Mouse (Mus musculus): ENCODE results near the gene Rapgef1. TPM values are rescaled to one million over a fixed set of nuclear protein-coding genes. Genes with fewer than 3 reads are reported as not detected.

Rapgef1 gene
- polyA plus RNA-seq, 1 experiment from 2014 or later: 17.3 TPM

GRCm38 (mm10) chr2:29678524-29678923 is 59.0 kb downstream of the Rapgef1 start:
- Histone ChIP-seq H3K4me3 (ENCODE audit: low read depth, low read length) (no peak overlapping the region), H3K4me2 (ENCODE audit: low read length) (no peak overlapping the region), H3K9ac (ENCODE audit: low read length) (no peak overlapping the region), H3K9me3 (replicated peaks; ENCODE audit: control insufficient read depth, low read length) (no peaks in the 10 kb centered on the region), H3K4me1 (ENCODE audit: control insufficient read depth, insufficient read depth, low read length) (no peaks in the 10 kb centered on the region), H3K27me3 (replicated peaks; ENCODE audit: control insufficient read depth, insufficient read depth, low read length) (no peaks in the 10 kb centered on the region), H3K36me3 (ENCODE audit: control insufficient read depth, insufficient read depth, low read length) (peaks cover 7% of the 10 kb centered on the region; the same call in 1 of the 2 replicates), H3K27ac (ENCODE audit: low read depth, low read length) (no peak overlapping the region)
- no peak for DNase-seq (ENCODE audit: low spot score)
- no peak for ATAC-seq
- 84% methylated on average over 3 of the region's 3 CpGs for WGBS

GRCm38 (mm10) chr2:29679710-29680584 is 60.4 kb downstream of the Rapgef1 start:
- Histone ChIP-seq H3K4me1 (ENCODE audit: control insufficient read depth, insufficient read depth, low read length) (no peaks in the 10 kb centered on the region), H3K4me2 (ENCODE audit: low read length) (no peak overlapping the region), H3K9me3 (replicated peaks; ENCODE audit: control insufficient read depth, low read length) (no peaks in the 10 kb centered on the region), H3K36me3 (ENCODE audit: control insufficient read depth, insufficient read depth, low read length) (peaks cover 7% of the 10 kb centered on the region; the same call in 1 of the 2 replicates), H3K27ac (ENCODE audit: low read depth, low read length) (no peak overlapping the region), H3K27me3 (replicated peaks; ENCODE audit: control insufficient read depth, insufficient read depth, low read length) (no peaks in the 10 kb centered on the region), H3K9ac (ENCODE audit: low read length) (no peak overlapping the region), H3K4me3 (ENCODE audit: low read depth, low read length) (no peak overlapping the region)
- ATAC-seq (no peak), DNase-seq (ENCODE audit: low spot score) (no peak)
- WGBS: 90% methylated on average over 6 of the region's 6 CpGs

- H3K4me1 ChIP-seq (ENCODE audit: control insufficient read depth, insufficient read depth, low read length): no peaks in the 10 kb centered on the region
- no peak overlapping the region for H3K4me3 ChIP-seq (ENCODE audit: low read depth, low read length)
- DNase-seq (ENCODE audit: low spot score): no peak
- no peaks in the 10 kb centered on the region for H3K9me3 ChIP-seq (replicated peaks; ENCODE audit: control insufficient read depth, low read length)
- no peak overlapping the region for H3K4me2 ChIP-seq (ENCODE audit: low read length)
- 96% methylated on average over 7 of the region's 7 CpGs for whole genome bisulfite sequencing
- ATAC-seq: no peak
- H3K36me3 ChIP-seq (ENCODE audit: control insufficient read depth, insufficient read depth, low read length): peaks cover 21% of the 10 kb centered on the region
- H3K27ac ChIP-seq (ENCODE audit: low read depth, low read length): no peak overlapping the region
- H3K9ac ChIP-seq (ENCODE audit: low read length): no peak overlapping the region
- no peaks in the 10 kb centered on the region for H3K27me3 ChIP-seq (replicated peaks; ENCODE audit: control insufficient read depth, insufficient read depth, low read length)
Observed at GRCm38 (mm10) chr2:29683261-29683999, 63.9 kb downstream of the Rapgef1 start.

- no peak overlapping the region for H3K4me2 ChIP-seq (ENCODE audit: low read length)
- H3K4me1 ChIP-seq (ENCODE audit: control insufficient read depth, insufficient read depth, low read length): no peaks in the 10 kb centered on the region
- H3K9ac ChIP-seq (ENCODE audit: low read length): no peak overlapping the region
- H3K4me3 ChIP-seq (ENCODE audit: low read depth, low read length): no peak overlapping the region
- DNase-seq (ENCODE audit: low spot score): no peak
- no peaks in the 10 kb centered on the region for H3K9me3 ChIP-seq (replicated peaks; ENCODE audit: control insufficient read depth, low read length)
- no peak for ATAC-seq
- H3K36me3 ChIP-seq (ENCODE audit: control insufficient read depth, insufficient read depth, low read length): peaks cover 28% of the 10 kb centered on the region
- H3K27me3 ChIP-seq (replicated peaks; ENCODE audit: control insufficient read depth, insufficient read depth, low read length): no peaks in the 10 kb centered on the region
- 39% methylated on average over 2 of the region's 2 CpGs for WGBS
- no peak overlapping the region for H3K27ac ChIP-seq (ENCODE audit: low read depth, low read length)
Observed at GRCm38 (mm10) chr2:29684498-29684897, 65.0 kb downstream of the Rapgef1 start.

- Histone ChIP-seq H3K27me3 (replicated peaks; ENCODE audit: control insufficient read depth, insufficient read depth, low read length) (no peaks in the 10 kb centered on the region), H3K4me1 (ENCODE audit: control insufficient read depth, insufficient read depth, low read length) (no peaks in the 10 kb centered on the region), H3K9me3 (replicated peaks; ENCODE audit: control insufficient read depth, low read length) (no peaks in the 10 kb centered on the region), H3K27ac (ENCODE audit: low read depth, low read length) (no peak overlapping the region), H3K4me3 (ENCODE audit: low read depth, low read length) (no peak overlapping the region), H3K9ac (ENCODE audit: low read length) (no peak overlapping the region), H3K4me2 (ENCODE audit: low read length) (no peak overlapping the region), H3K36me3 (ENCODE audit: control insufficient read depth, insufficient read depth, low read length) (peaks cover 59% of the 10 kb centered on the region)
- 96% methylated on average over 7 of the region's 7 CpGs for WGBS
- DNase-seq (ENCODE audit: low spot score) (no peak), ATAC-seq (no peak)
Observed at GRCm38 (mm10) chr2:29689014-29689413, 69.5 kb downstream of the Rapgef1 start.

GRCm38 (mm10) chr2:29689495-29689894 is 70.0 kb downstream of the Rapgef1 start:
- Histone ChIP-seq H3K27me3 (replicated peaks; ENCODE audit: control insufficient read depth, insufficient read depth, low read length) (no peaks in the 10 kb centered on the region), H3K9ac (ENCODE audit: low read length) (no peak overlapping the region), H3K9me3 (replicated peaks; ENCODE audit: control insufficient read depth, low read length) (no peaks in the 10 kb centered on the region), H3K27ac (ENCODE audit: low read depth, low read length) (no peak overlapping the region), H3K4me3 (ENCODE audit: low read depth, low read length) (no peak overlapping the region), H3K36me3 (ENCODE audit: control insufficient read depth, insufficient read depth, low read length) (peaks cover 62% of the 10 kb centered on the region), H3K4me2 (ENCODE audit: low read length) (no peak overlapping the region), H3K4me1 (ENCODE audit: control insufficient read depth, insufficient read depth, low read length) (no peaks in the 10 kb centered on the region)
- DNase-seq (ENCODE audit: low spot score): no peak
- WGBS: 65% methylated on average over 2 of the region's 2 CpGs
- ATAC-seq: no peak

- 92% methylated on average over 5 of the region's 5 CpGs for WGBS
- no peak for ATAC-seq
- no peak overlapping the region for H3K27ac ChIP-seq (ENCODE audit: low read depth, low read length)
- no peak overlapping the region for H3K4me2 ChIP-seq (ENCODE audit: low read length)
- no peaks in the 10 kb centered on the region for H3K27me3 ChIP-seq (replicated peaks; ENCODE audit: control insufficient read depth, insufficient read depth, low read length)
- no peak overlapping the region for H3K9ac ChIP-seq (ENCODE audit: low read length)
- H3K36me3 ChIP-seq (ENCODE audit: control insufficient read depth, insufficient read depth, low read length): peaks cover 63% of the 10 kb centered on the region
- no peak overlapping the region for H3K4me3 ChIP-seq (ENCODE audit: low read depth, low read length)
- no peak for DNase-seq (ENCODE audit: low spot score)
- H3K9me3 ChIP-seq (replicated peaks; ENCODE audit: control insufficient read depth, low read length): no peaks in the 10 kb centered on the region
- no peaks in the 10 kb centered on the region for H3K4me1 ChIP-seq (ENCODE audit: control insufficient read depth, insufficient read depth, low read length)
Observed at GRCm38 (mm10) chr2:29691068-29691467, 71.5 kb downstream of the Rapgef1 start.

- ATAC-seq: no peak
Observed at GRCm38 (mm10) chr2:29691507-29691906, 72.0 kb downstream of the Rapgef1 start.

GRCm38 (mm10) chr2:29692192-29692591 is 72.7 kb downstream of the Rapgef1 start:
- ATAC-seq (no peak), DNase-seq (ENCODE audit: low spot score) (no peak)
- Histone ChIP-seq H3K27ac (ENCODE audit: low read depth, low read length) (no peak overlapping the region), H3K36me3 (ENCODE audit: control insufficient read depth, insufficient read depth, low read length) (peaks cover 56% of the 10 kb centered on the region), H3K9me3 (replicated peaks; ENCODE audit: control insufficient read depth, low read length) (no peaks in the 10 kb centered on the region), H3K9ac (ENCODE audit: low read length) (no peak overlapping the region), H3K4me3 (ENCODE audit: low read depth, low read length) (no peak overlapping the region), H3K4me1 (ENCODE audit: control insufficient read depth, insufficient read depth, low read length) (no peaks in the 10 kb centered on the region), H3K27me3 (replicated peaks; ENCODE audit: control insufficient read depth, insufficient read depth, low read length) (no peaks in the 10 kb centered on the region), H3K4me2 (ENCODE audit: low read length) (no peak overlapping the region)
- 97% methylated on average over 2 of the region's 2 CpGs for WGBS

More at GRCm38 (mm10) chr2:29691507-29691906, 72.0 kb downstream of the Rapgef1 start:
- no peak for DNase-seq (ENCODE audit: low spot score)
- H3K36me3 ChIP-seq (ENCODE audit: control insufficient read depth, insufficient read depth, low read length): peaks cover 62% of the 10 kb centered on the region
- no peak overlapping the region for H3K27ac ChIP-seq (ENCODE audit: low read depth, low read length)
- H3K4me2 ChIP-seq (ENCODE audit: low read length): no peak overlapping the region
- H3K9me3 ChIP-seq (replicated peaks; ENCODE audit: control insufficient read depth, low read length): no peaks in the 10 kb centered on the region
- H3K4me1 ChIP-seq (ENCODE audit: control insufficient read depth, insufficient read depth, low read length): no peaks in the 10 kb centered on the region
- H3K9ac ChIP-seq (ENCODE audit: low read length): no peak overlapping the region
- WGBS: 80% methylated on average over 6 of the region's 6 CpGs
- no peak overlapping the region for H3K4me3 ChIP-seq (ENCODE audit: low read depth, low read length)
- no peaks in the 10 kb centered on the region for H3K27me3 ChIP-seq (replicated peaks; ENCODE audit: control insufficient read depth, insufficient read depth, low read length)

Data from forebrain, embryonic 14.5 days (tissue).